Mouse (Mus musculus): ENCODE data around the gene As3mt.

As3mt gene

DNA sequence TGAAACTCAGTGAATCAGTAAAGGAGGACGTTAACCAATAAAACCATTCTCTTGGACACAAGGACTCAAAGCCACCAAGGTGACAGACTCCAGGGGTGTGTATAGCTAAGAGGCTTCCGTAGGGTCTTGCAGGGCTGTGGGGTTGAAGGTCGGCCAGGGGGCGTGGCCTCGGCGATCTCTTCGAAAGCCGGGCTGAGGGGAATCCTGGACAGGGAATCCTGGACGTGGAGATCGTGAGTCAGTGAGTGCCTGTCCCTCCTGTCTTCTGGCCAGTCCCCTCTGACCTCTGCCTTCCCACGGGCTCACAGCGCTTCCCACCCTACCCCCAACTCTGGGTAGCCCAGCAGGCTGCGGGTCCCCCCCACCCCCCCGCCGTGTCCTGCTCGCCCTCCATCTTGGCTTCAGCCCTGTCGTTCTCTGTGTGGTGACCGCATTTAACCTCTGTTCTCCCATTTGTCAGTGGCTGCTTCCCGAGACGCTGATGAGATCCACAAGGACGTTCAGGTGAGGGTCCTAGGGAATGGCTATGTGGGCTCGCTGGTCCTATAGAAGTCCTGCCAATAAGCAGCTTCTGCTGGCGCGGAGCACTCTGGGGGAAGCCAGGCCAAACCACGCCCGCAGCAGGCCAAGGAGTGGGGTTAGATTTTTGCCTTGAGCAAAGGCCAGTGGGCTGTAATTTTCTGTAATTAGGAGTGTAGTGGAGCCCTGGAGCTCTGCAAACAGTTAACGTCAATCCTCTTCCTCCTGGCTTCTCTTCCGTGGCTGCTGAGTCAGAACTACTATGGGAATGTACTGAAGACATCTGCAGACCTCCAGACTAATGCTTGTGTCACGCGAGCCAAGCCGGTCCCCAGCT lies at the start of gene As3mt:
TSS of gene As3mt (plus strand) at position 163 of the 856 bp plus-strand sequence.
- peak in 1 of 2 experiments; percentile 35 for DNase-seq (ENCODE audit: low spot score in 2 of 2)

DNA sequence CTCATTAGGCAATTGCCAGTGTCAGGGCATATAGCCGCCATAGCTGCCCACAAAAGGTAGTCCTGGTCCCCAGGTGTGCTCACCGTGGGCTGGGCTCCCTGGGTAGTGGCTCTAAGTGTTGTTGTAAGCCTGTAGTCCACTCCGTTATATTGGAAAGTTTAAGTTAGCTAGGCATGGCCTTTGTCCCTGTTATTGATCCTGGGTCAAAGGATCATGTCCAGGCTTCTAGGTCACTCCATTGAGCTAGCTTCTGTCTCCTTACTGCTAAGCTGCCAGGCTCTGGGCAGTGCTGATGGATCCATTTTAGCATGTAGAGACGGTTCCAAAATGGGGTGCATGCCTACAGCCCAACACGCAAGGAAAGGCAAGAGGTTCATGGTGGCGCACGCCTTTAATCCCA lies 48.9 kb upstream of the As3mt start:
- no peak for DNase-seq (ENCODE audit: low spot score in 2 of 2)

DNA sequence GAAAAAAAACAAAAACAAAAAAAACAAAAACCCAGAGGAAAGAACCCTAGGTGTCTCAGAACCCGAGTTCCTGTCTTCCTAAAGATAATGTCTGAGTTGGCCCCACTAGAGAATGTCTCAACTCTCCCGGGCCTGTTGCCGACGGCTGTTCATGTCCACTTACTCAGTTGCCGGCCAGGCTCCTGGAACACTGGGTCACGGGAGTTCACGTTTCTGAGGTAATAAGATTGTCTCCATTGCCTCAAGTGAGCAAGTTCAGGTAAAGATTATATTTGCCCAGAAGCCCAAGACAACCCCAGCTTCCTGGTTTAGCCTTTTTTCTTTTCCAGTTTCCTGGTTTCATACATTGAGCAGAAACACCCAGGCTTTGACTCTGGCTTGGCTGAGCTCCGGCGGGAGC lies 48.4 kb upstream of the As3mt start:
- DNase-seq (ENCODE audit: low spot score in 2 of 2), result no peak

- no peak for DNase-seq (ENCODE audit: low spot score in 2 of 2)
These were observed 45.7 kb upstream of the As3mt start for GRCm38 (mm10) chr19:46661511-46661910.

DNA sequence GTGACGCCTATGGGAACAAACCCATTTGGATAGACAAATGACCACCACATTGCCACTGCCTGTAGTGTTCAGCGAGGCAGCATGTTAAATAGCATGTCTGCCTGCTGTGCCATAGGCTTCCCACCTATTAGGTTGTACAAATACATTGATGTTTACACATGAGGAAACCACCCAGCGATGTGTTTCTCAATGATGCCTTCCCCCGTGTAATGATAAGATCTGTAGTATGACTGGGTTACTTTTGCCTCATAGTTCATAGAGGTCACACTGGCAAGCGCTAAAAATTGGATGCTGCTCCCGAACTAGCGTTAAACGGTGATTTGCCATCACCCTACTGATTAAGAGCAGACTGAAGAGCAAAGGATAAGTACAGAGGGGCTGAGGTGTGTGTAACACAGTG lies 45.0 kb upstream of the As3mt start:
- no peak for DNase-seq (ENCODE audit: low spot score in 2 of 2)

GRCm38 (mm10) chr19:46662784-46663183 lies 44.5 kb upstream of the As3mt start:
- DNase-seq (ENCODE audit: low spot score in 2 of 2), result no peak

DNA sequence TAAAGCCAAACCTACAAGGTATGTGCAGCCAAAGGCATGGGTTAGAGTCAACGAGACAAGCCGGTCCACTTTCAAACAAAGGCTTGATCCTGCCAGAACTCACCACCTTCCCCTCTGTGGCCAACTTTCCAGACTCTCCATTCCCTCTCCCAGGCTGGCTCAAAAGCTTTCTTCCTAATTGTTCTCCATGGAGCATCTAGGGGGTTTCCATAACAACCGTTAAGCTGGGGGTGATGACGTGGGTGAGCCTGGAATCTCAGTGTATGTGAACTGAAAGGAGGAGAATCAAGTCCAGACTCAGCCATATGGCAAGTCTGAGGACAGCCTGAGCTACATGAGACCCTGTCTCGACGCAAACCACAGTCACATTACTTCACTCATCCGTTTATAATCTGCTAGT lies 41.8 kb upstream of the As3mt start:
- DNase-seq (ENCODE audit: low spot score in 2 of 2), result peak; percentile 21 to 54

DNA sequence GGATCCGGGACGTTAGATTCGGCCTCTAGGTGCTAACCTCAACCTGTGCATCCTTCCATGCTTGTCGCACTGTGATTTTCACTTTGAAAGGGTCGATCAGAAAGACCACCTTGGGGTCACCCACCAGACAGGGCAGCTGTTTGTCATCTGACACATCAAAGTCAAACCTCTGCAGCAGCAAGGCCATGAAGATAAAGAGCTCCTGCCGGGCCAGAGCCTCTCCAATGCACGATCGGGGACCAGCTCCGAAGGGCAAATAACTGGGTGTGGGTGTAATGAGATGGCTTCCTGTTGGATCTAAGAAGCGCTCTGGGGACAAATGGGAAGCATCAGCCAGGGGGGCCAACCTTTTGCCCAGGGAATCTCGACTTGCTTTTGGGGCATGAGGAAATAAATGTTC lies 40.0 kb upstream of the As3mt start:
- DNase-seq (ENCODE audit: low spot score in 2 of 2), result no peak

DNA sequence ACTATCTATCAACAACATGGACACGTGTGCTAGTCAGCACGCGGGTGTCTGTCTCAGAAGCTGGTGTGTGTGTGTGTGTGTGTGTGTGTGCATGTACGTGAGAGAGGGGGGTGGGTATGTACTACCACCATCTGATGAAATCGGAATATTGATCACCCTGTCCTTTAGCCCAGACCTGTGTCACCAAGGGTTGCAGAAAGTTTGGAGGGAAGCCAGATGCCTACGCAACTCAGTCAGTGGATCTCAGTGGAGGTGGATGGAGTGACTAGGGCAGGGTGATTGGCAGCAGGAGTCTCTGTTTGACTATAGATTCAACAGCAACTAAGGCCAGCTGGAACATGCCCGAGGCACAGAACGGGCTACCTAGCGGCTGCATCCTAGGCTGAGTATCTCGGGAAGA lies 39.0 kb upstream of the As3mt start:
- no peak for DNase-seq (ENCODE audit: low spot score in 2 of 2)

GRCm38 (mm10) chr19:46669802-46670201 lies 37.5 kb upstream of the As3mt start:
- no peak for DNase-seq (ENCODE audit: low spot score in 2 of 2)

- DNase-seq (ENCODE audit: low spot score in 2 of 2), result peak; percentile 57 to 62
These were observed 36.6 kb upstream of the As3mt start for GRCm38 (mm10) chr19:46670691-46671090.

- DNase-seq (ENCODE audit: low spot score in 2 of 2), result no peak
These were observed 34.4 kb upstream of the As3mt start, which contains the start of gene Cyp17a1 for GRCm38 (mm10) chr19:46672766-46673418. TSS of gene Cyp17a1 (minus strand) at chr19:46673172.

- no peak for DNase-seq (ENCODE audit: low spot score in 2 of 2)
These were observed 31.6 kb upstream of the As3mt start for GRCm38 (mm10) chr19:46675641-46676040.

GRCm38 (mm10) chr19:46679720-46680383 lies 27.4 kb upstream of the As3mt start:
- DNase-seq (ENCODE audit: low spot score in 2 of 2), result no peak

DNA sequence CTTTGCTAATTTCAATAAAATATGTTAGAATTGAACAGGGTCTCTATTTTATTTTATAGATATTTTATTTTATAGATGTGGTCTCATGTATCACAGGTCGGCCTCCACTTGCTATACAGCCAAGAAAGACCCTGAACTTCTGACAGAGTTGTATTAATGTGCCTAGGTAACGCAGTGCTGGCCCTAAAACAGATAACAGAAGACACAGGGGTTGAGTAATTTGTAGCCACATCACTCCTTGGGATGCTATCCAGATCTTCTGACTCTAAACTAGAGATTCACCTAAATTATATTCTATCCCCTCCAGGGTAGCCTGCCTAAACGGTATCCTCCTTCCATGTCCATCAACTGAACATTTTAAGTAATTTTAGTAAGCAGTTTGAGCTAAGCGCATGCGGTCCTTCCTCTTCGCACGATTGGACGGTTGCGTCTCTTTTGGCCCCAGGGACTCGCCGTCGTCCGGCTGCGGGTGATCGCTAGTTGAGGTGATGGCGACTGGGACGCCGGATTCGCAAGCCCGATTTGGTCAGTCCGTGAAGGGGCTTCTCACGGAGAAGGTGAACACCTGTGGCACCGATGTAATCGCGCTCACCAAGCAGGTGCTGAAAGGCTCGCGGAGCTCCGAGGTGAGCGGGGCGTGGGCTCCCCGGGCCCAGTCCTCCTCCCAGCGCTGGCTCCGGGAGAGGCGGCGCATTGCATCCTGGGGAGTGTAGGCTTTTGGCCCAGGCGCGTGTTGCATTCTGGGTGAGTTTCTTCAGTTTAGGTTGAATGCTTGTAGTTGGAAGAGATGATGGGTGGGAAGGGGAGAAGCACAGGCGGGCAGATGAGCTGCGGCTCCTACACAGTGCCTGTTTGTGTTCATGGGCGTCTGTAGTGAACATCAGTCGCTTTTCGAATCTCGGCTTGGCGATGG lies 17.5 kb upstream of the As3mt start, which contains the start of gene Borcs7:
TSS of gene Borcs7 (plus strand) at position 447 of the 913 bp plus-strand sequence.
- DNase-seq (ENCODE audit: low spot score in 2 of 2), result peak; percentile 94 to 95

DNA sequence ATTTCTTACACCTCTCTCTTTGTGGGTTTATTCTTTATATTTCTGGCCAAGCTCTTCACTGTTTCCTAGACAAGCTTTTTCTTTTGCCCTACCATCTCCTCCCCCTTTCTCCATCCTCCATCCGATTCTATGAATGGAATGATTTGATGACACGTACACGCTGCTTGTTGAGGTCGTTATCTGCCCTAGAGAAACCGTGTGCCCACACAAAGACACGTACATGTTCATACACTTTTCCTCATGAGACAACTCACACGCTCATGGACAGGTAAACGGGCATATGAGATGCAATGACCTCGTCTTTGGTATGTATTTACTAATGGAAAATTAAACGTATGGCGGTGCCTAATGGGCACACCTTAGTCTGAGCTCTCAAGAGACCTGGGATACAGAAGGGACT lies 16.9 kb upstream of the As3mt start:
- no peak for DNase-seq (ENCODE audit: low spot score in 2 of 2)

DNA sequence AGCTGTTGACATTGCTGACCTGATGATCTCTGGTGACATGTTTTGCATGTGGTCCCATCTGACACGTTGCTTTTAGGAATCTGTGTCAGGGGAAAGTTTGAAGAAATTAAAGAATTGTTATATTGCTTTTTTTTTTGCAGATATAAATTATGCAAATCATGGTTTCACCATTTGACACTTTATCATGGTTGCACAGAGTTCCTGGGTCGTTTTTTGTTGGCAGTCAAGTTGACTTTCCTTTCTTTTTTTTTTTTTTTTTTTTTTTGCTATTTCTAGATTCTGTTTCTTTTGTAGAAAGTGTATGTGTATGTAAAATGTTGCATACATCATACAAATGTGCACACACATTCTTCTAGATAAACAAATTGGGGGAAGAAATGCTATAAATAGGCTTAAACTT lies 16.2 kb upstream of the As3mt start:
- DNase-seq (ENCODE audit: low spot score in 2 of 2), result no peak

GRCm38 (mm10) chr19:46693146-46693545 lies 14.1 kb upstream of the As3mt start:
- DNase-seq (ENCODE audit: low spot score in 2 of 2), result no peak

DNA sequence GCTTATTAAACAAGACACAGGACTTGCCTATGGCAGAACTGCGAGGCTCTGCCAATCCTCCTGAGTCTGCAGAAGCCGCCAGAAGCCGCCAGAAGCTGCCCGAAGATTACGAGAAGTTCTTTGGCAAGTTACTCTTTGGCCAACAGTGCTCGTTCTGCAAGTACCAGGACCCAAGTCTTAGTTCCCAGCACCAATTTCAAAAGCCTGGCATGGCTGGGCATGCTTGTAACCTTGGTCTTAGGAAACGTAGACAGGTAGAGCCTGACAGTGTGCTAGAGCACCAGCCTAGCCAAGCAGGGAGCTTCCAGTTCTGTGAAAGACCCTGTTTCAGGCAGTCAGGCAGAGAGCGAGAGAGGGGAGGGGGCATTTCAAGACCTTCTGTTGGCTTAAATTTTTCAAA lies 10.8 kb upstream of the As3mt start:
- no peak for DNase-seq (ENCODE audit: low spot score in 2 of 2)

GRCm38 (mm10) chr19:46696943-46697342 lies 10.3 kb upstream of the As3mt start:
- DNase-seq (ENCODE audit: low spot score in 2 of 2), result no peak

GRCm38 (mm10) chr19:46697840-46698517 lies 9.3 kb upstream of the As3mt start:
- no peak for DNase-seq (ENCODE audit: low spot score in 2 of 2)

All from frontal cortex, postnatal 36 days (tissue).